Mouse (Mus musculus) stomach, postnatal 0 days (tissue): ENCODE measurements around the gene Abcc2. TPM values are rescaled to one million over a fixed set of nuclear protein-coding genes. Genes with fewer than 3 reads are reported as not detected.

Experiments used
- ATAC-seq: fragments of 200-750 bp; cut with Nextera tagmentation; 2 replicates; pipeline ENCODE4 v1.8.0; 2017; ENCODE audit not compliant: low FRiP score, low TSS enrichment
- DNase-seq: peaks from one replicate; pipeline ENCODE4 v3.0.0-alpha.2; 2016; ENCODE audit warnings: low spot score
- H3K27ac ChIP-seq: fragments of 300-500 bp; sonication (generic); replicated peaks from 2 replicates; pipeline ENCODE4 v1.5.1; 2014; ENCODE audit warnings: mild to moderate bottlenecking, control low read depth
- H3K27me3 ChIP-seq: fragments of 300-500 bp; sonication (generic); 2 replicates; pipeline ENCODE4 v1.6.1; 2014; ENCODE audit warnings: low read length; ENCODE audit not compliant: control insufficient read depth, insufficient read depth
- H3K36me3 ChIP-seq: fragments of 300-500 bp; sonication (generic); 2 replicates; pipeline ENCODE4 v1.6.1; 2014; ENCODE audit warnings: low read length, mixed read lengths; ENCODE audit not compliant: control insufficient read depth, insufficient read depth
- H3K4me1 ChIP-seq: fragments of 300-500 bp; sonication (generic); replicated peaks from 2 replicates; pipeline ENCODE4 v1.6.1; 2014; ENCODE audit warnings: antibody characterized with exemption; ENCODE audit not compliant: control insufficient read depth, insufficient read depth
- H3K4me2 ChIP-seq: fragments of 300-500 bp; sonication (generic); replicated peaks from 2 replicates; pipeline ENCODE4 v1.6.1; 2014; ENCODE audit warnings: low read depth, mild to moderate bottlenecking, control low read depth, moderate library complexity
- H3K4me3 ChIP-seq: fragments of 300-500 bp; sonication (generic); 2 replicates; pipeline ENCODE4 v1.5.1; 2014; ENCODE audit warnings: low read depth, low read length, control low read depth
- H3K9ac ChIP-seq: fragments of 300-500 bp; sonication (generic); 2 replicates; pipeline ENCODE4 v1.6.1; 2014; ENCODE audit warnings: mild to moderate bottlenecking, low read length, control low read depth, mixed read lengths
- H3K9me3 ChIP-seq: fragments of 300-500 bp; sonication (generic); 2 replicates; pipeline ENCODE4 v1.6.1; 2016; ENCODE audit warnings: low read length; ENCODE audit not compliant: control insufficient read depth
- CTCF ChIP-seq: IDR thresholded peaks from 2 replicates; pipeline ENCODE4 v1.5.1; 2016; ENCODE audit warnings: antibody characterized with exemption, low read depth, mild to moderate bottlenecking, moderate library complexity
- EP300 ChIP-seq: optimal IDR thresholded peaks from 2 replicates; pipeline ENCODE3; 2016; ENCODE audit warnings: antibody characterized with exemption
- WGBS: fragments of 180-500 bp; shearing (Covaris S2); extraction: QIAGEN DNeasy Blood & Tissue Kit; methylation state at CpG from one replicate; pipeline ENCODE4 v1.1.7; 2014; 5-methylcytosine and 5-hydroxymethylcytosine counted together
- polyA plus RNA-seq: library from polyadenylated mRNA; unstranded; fragments of >200 nt; fragmentation: Nextera tagmentation; extraction: Ambion mirVana; gene quantifications from 2 replicates; pipeline ENCODE4 v1.2.1, GENCODE M21; 2015

Abcc2 gene
- polyA plus RNA-seq, 1 experiment from 2014 or later = 0.15 TPM

- Histone ChIP-seq H3K9me3 (no peaks in the 10 kb centered on the region), H3K9ac (no peak overlapping the region), H3K4me1 (no peaks in the 10 kb centered on the region), H3K4me2 (no peak overlapping the region), H3K4me3 (no peak overlapping the region), H3K27ac (no peak overlapping the region), H3K36me3 (no peaks in the 10 kb centered on the region), H3K27me3 (no peaks in the 10 kb centered on the region)
- TF ChIP-seq EP300 = no peak
- TF ChIP-seq CTCF = no peak
- ATAC-seq (peak; percentile 69), DNase-seq (no peak)
- 70% methylated on average over 5 of the region's 5 CpGs for WGBS
Observed at GRCm38 (mm10) chr19:43771499-43771969, 10.5 kb upstream of the Abcc2 start.

GRCm38 (mm10) chr19:43772311-43772710, 9.7 kb upstream of the Abcc2 start:
- WGBS = 72% methylated on average over 6 of the region's 6 CpGs
- Histone ChIP-seq H3K9ac (no peak overlapping the region), H3K36me3 (no peaks in the 10 kb centered on the region), H3K4me3 (no peak overlapping the region), H3K27ac (no peak overlapping the region), H3K9me3 (no peaks in the 10 kb centered on the region), H3K4me1 (no peaks in the 10 kb centered on the region), H3K4me2 (no peak overlapping the region), H3K27me3 (no peaks in the 10 kb centered on the region)
- DNase-seq = no peak
- TF ChIP-seq EP300 (no peak), CTCF (no peak)
- no peak for ATAC-seq

GRCm38 (mm10) chr19:43775433-43775832, 6.6 kb upstream of the Abcc2 start:
- no peaks in the 10 kb centered on the region for H3K4me1 ChIP-seq
- H3K9ac ChIP-seq = no peak overlapping the region
- DNase-seq (no peak), ATAC-seq (no peak)
- H3K4me3 ChIP-seq = no peak overlapping the region
- no peak overlapping the region for H3K27ac ChIP-seq
- H3K27me3 ChIP-seq = no peaks in the 10 kb centered on the region
- TF ChIP-seq CTCF (no peak), EP300 (no peak)
- H3K9me3 ChIP-seq = no peaks in the 10 kb centered on the region
- no peak overlapping the region for H3K4me2 ChIP-seq
- 46% methylated on average over 10 of the region's 10 CpGs for WGBS
- no peaks in the 10 kb centered on the region for H3K36me3 ChIP-seq

- Histone ChIP-seq H3K9me3 (no peaks in the 10 kb centered on the region), H3K27ac (no peak overlapping the region), H3K27me3 (no peaks in the 10 kb centered on the region), H3K9ac (no peak overlapping the region), H3K36me3 (no peaks in the 10 kb centered on the region), H3K4me3 (no peak overlapping the region), H3K4me2 (no peak overlapping the region), H3K4me1 (no peaks in the 10 kb centered on the region)
- 66% methylated on average over 4 of the region's 4 CpGs for WGBS
- DNase-seq (no peak), ATAC-seq (no peak)
- no peak for TF ChIP-seq CTCF
- TF ChIP-seq EP300 = no peak
Observed at GRCm38 (mm10) chr19:43776561-43776960, 5.4 kb upstream of the Abcc2 start.

GRCm38 (mm10) chr19:43777308-43777707, 4.7 kb upstream of the Abcc2 start:
- Histone ChIP-seq H3K27ac (no peak overlapping the region), H3K9ac (no peak overlapping the region), H3K4me2 (no peak overlapping the region), H3K4me3 (no peak overlapping the region), H3K27me3 (no peaks in the 10 kb centered on the region), H3K4me1 (no peaks in the 10 kb centered on the region), H3K36me3 (no peaks in the 10 kb centered on the region), H3K9me3 (no peaks in the 10 kb centered on the region)
- no peak for DNase-seq
- no peak for TF ChIP-seq EP300
- no peak for TF ChIP-seq CTCF
- no peak for ATAC-seq
- 60% methylated on average over 2 of the region's 2 CpGs for WGBS

GRCm38 (mm10) chr19:43780391-43780790, 1.6 kb upstream of the Abcc2 start:
- WGBS = 69% methylated on average over 5 of the region's 5 CpGs

More at GRCm38 (mm10) chr19:43780391-43780790, 1.6 kb upstream of the Abcc2 start:
- Histone ChIP-seq H3K36me3 (no peaks in the 10 kb centered on the region), H3K4me3 (no peak overlapping the region), H3K4me1 (no peaks in the 10 kb centered on the region), H3K27me3 (no peaks in the 10 kb centered on the region), H3K9me3 (no peaks in the 10 kb centered on the region), H3K27ac (no peak overlapping the region), H3K9ac (no peak overlapping the region), H3K4me2 (no peak overlapping the region)
- no peak for ATAC-seq
- no peak for TF ChIP-seq CTCF
- no peak for DNase-seq
